Mouse (Mus musculus) kidney, postnatal 10 days (tissue): Measurements from ENCODE around the gene Rbpjl.

Experiments
- DNase-seq: peaks from one replicate; pipeline ENCODE4 v3.0.0; 2021; ENCODE audit warnings: mixed read lengths

The Rbpjl gene

DNA sequence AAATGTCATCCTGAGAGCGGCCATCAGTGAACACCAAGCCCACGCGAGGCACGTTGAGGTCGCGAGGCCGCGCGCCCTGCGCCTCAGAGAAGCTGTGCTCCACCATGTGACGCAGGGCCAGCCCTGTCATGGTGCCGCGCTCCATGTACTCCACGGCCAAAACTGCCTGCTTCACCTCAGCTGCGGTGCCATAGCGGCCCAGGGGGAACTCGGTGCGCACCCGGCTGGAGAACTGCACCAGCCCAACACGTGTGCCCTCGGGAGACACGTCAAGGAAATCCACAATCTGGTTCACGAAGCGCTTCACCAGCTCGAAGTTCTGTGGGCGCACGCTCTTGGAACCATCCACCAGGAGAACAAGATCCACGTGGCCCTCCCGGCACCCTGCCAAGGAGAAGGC, 9.8 kb upstream of the Rbpjl start:
- DNase-seq: no peak

DNA sequence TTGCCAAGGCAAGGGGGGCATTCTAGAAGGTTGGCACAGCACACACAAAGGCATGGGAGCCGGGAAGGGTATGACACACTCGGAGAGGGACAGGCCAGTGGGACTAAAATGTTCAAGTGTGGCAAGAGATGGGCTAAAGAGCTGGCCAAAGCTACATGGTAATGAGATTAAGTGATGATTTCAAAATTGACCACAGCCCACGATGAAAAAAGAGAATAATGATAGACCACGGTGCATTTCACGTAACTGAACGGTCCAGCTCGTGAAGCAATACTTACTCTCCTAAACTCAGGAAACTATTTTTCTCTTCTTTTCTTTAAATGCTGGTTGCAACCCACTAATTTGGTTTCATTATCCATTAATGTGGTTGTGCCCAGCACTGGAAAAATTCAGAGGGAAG, 6.9 kb upstream of the Rbpjl start:
- no peak for DNase-seq

DNA sequence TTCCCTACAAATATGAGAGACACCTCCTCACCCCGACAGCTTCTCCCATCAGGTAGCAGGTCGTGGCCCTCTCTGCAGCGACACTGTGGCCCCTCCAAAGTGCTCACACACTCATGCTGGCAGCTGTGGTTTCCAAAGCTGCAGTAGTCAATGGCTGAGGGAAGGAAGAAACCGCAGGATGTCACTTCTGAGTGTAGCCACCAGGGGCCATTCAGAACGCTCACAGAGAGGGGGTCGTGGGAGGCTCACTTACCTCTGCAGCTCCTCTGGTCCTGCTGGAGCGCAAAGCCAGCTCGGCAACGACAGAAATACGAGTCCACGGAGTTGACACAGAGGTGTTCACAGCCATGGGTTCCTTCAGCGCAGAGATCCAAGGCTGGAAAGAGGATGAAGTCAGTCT, 6.0 kb upstream of the Rbpjl start:
- no peak for DNase-seq

DNA sequence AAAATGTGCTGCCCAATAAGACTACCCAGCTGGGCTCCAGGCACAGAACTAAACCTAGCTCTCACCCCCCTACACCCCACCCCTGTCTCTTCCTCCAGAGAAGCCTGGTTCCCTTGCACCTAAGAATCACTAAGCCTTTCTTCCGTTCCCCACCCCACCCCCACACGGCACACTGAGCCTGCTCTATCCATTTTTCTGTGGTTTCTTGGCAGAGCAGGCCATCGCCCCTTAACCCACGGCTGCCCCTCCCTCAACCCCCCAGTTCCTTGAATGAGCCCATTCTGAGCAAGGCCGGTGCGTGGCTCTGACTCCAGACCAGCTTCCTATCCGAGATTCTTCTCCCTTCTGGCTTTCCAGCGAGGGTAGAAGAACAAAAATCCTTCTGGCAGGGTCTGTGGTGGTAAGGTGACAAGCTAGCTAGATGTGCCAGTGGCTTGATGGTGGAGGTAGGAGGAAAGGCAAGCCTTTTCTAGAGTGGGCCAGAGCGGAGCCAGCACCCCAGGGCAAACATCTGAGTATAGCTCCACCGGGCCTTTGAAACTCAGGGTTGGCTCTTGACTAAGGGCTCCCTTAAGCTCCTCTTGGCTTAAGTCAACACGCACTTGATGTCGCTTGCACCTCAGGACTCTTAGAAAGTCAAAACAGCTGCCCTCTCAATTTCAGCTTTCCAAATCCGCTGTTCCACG, 598 bp downstream of the Rbpjl start:
- DNase-seq: peak; percentile 21

DNA sequence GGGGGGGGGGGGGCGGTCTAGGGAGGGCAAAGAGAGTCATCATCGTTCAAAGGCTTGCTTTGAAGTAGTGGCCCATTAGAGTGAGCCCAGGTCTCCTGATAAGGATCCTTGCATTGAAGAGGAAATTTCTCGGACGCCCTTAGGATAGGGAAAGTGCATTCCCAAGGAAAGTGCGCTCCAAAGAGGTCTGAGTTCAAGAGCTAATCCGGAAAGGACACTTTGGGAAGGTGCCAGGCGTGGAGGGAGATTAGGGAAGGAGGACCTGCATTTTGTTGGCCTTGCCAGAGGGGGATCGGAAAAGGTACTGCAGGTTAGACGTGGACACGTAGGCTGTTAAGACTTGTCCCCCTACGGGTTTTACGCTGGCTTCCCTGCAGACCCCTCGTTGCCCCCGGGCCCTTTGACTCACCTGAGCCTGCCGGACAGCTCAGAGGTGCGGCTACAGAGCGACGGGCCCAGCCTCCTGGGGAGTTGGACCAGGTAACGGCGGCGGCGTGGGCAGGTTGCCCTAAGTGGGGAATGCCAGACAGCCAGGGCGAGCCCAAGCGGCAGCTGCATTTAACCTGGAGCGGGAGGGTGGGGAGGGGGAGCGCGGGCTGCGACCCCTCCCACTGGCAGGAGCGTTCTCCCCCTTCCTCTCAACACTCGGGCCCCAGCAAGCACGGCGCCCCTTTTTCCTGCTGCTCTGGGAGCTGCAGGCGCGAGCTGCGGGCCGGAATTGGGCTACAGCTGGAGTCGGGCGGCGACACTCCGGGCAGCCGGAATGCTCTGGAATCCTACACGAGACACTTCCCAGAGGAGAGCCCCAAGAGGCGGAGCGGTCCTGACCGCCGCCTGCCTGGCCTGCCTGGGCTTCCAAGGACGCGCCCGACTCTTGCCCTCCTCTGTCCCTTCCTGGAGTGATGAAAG, 1.4 kb downstream of the Rbpjl start:
- peak; percentile 80 for DNase-seq

DNA sequence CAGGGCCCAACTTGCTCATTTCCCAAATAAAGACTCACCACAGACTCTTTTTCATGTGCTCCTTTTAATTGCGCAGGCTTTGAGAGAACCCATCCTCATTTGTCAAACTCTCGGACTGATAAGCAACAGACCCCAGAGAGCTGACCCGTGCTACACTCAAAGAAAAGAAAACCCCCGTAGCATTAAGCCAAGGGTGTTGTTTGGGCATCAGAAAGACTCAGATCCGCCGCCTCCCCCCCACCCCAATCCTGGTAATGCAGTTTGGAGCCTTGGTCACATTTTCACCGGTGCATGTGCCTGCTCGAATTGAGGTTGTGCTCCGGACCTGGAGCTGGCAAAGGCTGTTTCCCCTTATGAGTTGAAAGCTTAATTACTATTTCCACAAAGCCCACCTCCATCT, 2.1 kb downstream of the Rbpjl start, which contains the start of gene Matn4:
Matn4 (minus strand) TSS at position 101 of the 400 bp plus-strand sequence.
- no peak for DNase-seq

DNA sequence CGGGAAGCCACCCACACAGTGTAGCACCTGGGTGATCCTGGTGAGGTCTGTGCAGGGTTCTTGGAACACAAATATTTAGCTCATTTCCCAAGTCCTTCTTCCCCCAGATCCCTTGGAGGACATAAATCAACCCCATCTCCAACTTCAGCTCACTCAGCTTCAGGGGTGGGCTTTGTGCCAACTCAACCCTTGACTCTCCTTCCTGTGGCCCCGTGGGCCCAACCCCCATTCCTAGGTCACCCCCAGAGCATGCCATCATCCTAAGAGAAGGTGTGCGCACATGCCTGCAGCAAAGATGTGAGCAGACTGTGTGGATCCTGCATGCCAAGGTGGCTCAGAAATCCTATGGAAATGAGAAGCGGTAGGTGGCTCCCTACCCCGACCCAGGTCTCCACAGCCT, 2.6 kb downstream of the Rbpjl start:
- DNase-seq: peak; percentile 27

DNA sequence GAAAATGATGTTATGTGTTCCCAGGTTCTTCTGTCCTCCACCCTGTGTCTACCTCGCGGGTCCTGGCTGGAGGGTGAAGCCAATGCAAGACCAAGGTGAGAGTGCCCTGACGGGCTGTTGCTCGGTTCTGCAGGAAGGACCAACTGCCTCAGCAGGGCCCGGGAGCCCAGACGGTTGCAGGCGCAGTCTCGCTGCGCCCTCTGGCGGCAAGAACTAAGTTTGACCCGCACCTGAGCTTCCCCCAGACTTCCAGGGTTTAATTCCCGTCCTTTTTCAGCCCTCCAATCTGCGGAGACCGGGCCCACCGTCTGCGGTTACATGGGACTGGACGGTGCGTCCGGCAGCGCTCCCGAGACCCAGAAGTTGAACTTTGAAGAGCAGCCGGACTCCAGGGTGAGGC, 4.8 kb downstream of the Rbpjl start:
- peak; percentile 85 for DNase-seq

DNA sequence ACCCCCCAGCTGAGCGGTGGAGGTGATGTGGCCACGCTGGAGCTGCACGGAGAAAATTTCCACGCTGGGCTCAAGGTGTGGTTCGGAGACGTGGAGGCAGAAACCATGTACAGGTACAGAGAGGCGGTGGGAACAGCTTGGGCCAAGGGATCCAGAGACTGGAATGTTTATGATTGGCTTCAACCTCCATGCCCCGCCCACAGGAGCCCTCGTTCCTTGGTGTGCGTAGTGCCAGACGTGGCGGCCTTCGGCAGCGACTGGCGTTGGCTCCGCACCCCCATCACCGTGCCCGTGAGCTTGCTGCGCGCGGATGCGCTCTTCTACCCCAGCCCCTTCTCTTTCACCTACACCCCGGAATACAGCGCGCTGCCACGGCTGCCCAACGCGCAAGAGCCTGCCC, 11.2 kb downstream of the Rbpjl start:
- peak; percentile 19 for DNase-seq

DNA sequence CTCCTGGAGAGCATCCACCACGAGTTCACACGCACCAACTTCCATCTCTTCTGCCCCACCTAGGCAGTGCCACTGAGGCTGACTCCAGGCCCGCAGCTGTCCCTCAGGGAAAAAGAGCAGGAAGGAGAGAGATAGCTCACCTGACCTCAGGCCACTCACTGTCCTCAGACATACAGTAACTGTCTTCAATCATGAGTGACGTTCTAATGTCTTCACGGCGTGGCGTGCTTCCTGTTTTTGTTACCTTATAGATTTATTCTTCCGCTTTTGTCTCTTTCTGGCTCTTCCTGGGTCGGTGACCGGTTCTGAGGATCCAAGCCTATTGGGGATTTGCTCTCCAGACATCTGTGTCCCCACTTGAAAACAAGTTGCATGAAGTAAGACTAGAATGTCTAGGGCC, 11.6 kb downstream of the Rbpjl start:
- DNase-seq: no peak

DNA sequence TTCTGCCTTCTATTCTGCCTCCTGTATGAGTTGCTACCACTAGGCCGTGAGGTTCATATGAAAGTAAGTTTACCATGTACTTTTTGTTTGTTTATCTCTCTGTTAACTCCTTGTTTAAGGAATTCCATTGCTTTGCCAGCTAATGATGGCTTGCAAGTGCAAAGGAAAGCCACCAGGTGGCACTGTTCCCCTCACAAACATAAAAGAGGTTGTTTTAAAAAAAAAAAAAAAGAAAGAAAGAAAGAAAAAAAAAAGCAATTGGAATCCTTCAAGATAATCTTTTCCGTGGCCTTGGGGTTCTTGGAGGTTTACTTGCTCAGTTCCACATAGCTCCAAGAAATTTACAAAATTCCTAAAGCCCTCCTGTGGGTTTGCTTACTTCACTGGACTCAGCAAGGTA, 14.3 kb downstream of the Rbpjl start:
- peak; percentile 56 for DNase-seq

DNA sequence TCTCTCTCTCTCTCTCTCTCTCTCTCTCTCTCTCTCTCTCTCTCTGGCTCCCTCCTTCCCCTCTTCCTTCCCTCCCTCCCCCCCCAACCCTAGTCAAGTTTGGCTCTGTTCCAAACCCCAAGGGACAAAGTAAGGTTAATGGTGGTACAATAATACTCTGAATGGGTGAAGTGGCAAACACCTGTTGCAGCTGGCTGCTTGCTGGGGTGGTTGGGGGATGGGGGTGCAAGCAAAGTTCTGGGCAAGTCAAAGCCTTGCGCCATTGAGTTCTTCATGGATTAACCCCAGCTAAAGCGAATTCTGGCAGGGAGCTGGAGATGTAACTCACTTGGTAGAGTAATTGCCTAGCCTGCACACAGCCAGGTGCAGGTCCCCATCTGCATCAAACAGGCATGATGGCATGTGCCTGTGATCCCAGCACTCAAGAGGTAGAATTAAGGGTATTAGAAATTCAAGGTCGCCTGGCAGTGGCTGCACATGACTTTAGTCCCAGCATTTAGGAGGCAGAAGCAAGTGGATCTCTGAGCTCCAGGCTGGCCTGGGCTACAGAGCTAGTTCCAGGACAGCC, 15.5 kb downstream of the Rbpjl start:
- peak; percentile 52 for DNase-seq

DNA sequence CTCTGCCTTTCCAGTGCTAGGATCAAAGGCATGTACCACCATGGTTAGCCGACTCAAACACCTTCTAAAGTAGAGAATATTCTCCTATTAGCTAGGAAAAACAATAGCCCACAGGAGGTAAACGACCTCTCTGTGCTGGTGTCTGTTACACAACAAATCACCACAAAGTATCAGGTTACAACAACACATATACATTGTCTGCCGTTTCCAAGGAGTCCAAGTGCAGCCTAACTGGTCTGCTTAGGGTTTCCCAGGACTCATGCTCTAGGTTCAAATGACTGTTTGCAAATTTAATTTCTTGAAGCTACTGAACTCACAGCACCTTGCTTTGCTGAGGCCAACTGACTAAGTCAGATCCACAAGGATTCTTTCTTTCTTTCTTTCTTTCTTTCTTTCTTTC, 16.5 kb downstream of the Rbpjl start:
- no peak for DNase-seq

DNA sequence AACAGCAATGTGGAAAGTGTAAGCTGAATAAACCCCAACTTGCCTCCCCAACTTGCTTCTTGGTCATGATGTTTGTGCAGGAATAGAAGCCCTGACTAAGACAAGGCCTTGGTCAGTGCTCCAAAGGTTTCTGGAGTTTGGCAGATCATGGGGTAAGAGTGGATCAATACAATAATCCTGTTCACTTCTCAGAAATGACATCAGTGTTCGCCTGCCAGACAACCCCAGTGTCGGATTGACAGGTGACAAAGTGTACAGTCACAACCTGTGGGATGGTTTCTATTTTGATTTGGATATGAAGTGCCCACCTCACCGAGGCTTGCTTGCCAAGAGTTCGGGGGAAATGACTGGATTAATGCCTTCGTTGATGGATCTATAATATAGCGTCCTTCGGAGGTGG, 18.4 kb downstream of the Rbpjl start:
- no peak for DNase-seq

DNA sequence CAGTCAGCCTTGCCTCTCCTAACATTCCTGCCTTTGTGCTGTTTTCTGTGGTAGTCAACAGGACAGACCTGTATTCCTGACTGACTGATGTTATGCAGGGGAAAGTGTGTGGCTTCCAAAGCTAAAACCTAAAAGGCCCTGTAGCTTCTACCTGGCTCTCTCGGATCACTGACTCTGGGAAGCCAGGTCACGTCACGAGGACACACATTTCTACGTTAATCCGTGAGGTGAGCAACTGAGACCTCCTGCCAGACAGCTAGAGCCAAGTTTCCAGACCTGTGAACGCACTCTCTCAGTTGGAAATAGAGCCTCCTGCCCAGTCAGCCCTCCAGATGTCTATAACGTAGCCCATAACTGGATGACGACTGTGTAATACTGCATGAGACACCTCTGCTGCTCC, 19.0 kb downstream of the Rbpjl start:
- DNase-seq: peak; percentile 22

DNA sequence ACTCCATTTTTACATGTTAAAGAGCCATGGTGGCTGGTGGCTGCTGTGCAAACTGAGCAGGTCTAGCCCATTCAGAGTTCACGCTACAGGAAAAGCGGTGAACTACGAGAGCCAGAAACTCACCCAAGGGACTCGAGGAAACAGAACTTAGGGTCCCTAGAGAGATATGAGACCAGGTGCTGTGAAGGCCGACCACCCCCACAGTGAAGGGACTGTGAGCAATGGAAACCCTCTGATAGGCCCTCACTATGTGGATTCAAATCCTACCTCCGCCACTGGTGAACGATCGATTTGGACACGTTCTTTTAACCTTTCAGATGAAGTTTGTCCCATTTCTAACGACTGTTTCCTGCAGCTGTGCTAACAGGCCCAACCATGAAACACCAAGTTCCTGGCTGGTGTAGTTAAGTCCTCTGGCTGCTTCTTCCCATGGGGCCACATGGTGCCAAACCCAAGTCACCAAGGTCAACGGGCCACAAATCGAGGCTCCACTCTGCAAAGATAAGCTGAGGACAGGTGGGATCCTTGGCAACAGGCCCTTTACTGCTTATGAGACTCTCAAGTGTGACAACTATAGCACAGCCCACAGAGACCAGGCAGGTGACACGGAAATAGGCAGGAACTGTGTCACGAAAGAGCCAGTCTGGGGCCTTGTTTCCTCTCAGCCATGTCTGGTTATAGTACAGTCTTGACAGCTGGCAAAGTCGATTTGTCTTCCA, 19.9 kb downstream of the Rbpjl start:
- peak; percentile 16 for DNase-seq

DNA sequence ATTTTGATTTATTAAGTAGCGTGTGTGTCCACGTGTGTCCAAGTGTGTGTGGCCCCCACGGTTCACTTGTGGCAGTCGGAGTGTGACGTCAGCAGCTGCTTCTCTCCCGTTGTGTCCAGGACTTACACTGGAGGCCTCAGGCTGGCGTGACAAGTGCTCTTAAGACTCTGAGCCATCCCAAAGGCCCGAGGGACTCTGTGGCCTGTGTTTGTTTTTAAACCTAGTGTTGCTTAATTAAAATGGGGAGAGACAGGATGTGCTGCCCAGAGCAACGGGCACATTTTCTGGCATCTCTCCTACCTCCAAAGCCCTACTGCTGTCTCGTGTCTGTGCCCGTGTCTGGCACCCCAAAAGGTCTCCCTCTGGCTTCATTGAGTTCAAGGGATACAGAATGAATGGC, 20.5 kb downstream of the Rbpjl start:
- peak; percentile 29 for DNase-seq

DNA sequence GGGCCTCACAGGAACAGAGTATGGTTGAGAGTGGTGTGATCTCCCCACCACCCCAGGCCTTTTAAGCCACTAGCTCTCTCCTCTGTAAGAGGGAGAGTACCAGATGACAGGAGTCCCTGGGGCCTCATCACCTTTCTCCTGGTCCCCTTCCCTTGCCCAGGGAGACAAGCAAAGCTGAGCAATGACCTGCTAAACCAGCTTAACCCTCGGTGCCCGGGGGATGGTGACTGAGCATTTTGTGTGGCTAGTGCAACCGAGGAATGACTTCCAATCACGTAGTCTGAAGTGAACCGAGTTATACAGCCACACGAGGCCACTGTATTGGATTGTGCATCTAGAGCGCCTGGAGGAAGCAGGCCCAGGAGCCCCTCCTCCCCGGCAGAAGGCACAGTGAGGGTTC, 21.5 kb downstream of the Rbpjl start:
- DNase-seq: peak; percentile 8

DNA sequence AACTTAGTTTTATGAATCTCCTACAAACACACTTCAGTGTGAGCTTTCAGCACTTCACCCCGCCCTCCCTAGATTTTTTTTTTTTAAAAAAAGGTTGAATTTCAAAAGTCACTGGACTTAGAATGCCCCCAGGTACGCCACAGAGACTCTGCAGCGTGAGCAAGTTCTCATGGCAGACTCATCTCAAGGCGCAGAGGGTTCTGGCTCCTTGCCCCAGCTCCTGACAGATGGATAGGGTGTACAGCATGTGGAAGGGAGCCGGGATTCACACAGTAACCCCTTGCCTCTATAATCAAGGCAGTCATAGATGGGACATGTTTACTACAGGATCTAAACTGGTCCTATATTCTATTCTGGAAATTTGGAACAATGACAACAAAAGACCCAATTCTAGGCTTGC, 22.5 kb downstream of the Rbpjl start:
- peak; percentile 64 for DNase-seq

DNA sequence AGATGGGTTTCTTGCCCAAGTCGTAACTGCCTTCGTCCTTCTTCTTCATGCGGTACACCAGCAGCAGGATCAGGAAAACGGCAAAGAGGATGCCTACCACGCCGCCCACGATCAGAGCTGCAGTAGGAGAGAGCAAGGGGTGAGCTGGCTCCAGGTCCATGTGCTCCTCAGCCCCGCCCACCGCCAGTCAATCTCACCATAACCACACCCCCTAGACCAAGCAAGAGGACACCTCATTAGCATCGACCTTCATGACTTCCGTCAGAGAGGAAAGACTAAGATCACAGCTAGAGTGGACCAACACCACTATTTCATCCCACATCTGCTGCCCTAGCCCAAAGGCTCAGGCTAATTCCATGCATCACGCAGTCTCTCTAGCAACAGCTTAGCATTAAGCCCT, 23.2 kb downstream of the Rbpjl start:
- peak; percentile 49 for DNase-seq

DNA sequence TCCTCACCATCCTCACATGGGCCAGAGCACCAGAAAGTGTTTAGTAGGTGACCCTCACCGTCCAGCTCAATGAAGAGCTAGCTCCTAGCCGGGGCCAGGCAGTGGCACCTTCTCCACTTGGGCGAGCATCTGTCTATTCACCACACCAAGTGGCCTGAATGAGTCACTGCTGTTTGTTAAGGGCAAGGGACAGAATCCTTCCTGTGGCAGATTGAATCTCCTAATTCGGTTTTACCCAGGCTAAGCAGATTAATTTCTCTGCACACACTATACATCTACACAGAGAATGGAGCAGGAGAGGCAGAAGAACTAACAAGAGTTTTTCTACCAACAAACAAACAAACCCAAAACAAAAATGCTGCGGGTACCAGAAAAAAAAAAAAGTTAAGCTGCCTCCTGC, 24.0 kb downstream of the Rbpjl start:
- DNase-seq: no peak

DNA sequence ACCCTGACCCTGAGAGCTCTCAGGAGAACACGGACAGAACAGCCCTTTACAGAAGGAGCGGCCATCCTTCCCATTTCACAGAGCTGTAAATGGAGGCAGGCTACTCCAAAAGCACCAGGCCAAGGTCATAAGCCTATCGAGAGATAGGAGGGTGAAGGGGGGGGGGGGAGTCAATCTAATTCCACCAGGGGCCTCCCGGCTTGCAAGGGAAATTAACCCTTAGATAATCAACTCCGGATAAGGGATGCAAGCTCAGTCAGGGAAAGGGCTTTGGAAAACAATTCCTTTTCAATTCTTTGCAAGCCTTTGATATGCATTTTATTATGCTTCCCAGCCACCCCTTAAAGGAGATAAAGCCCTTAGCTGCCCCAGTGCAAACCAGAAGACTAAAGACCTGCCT, 25.5 kb downstream of the Rbpjl start:
- no peak for DNase-seq

DNA sequence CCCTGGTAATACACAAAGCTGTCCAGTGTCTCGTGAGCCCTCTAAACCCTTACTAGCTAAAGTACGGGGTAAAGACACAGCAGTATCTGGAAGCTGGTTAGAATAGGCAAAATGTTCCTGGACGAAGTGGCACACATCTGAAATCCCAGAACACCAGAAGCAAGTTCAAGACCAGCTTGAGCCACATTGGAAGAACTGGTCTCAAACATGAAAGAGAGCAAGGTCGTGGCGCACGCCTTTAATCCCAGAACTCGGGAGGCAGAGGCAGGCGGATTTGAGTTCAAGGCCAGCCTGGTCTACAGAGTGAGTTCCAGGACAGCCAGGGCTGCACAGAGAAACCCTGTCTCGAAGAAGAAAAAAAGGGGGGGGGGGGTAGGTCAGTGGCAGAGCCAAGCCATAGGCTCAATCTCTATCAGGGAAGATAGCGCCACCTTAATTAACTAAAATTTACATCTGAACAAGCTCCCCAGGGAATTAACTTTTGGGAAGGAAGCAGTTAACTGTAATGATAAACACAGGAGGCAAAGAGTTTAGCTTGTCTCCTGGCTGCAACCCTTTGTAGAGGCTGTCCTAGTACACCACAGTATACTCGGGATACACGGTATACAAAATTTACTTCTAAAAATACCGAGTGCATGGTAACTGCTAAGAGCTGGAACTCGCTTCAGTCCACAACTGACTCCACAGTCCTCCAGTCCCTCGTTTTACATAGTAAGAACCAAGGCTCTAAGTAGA, 27.1 kb downstream of the Rbpjl start:
- DNase-seq: no peak
